Mouse (Mus musculus) embryonic fibroblast, embryonic 13.5 days (primary cell): ENCODE data around the gene Mfap5. TPM values are rescaled to one million over a fixed set of nuclear protein-coding genes. Genes with fewer than 3 reads are reported as not detected.
"Not testable (repeated sequence)": the region's sequence is repeated elsewhere in the genome, so short reads cannot be mapped to it uniquely, and the experiment has no call there.

Experiments used
- H3K27ac ChIP-seq: 2 replicates; pipeline ENCODE4 v1.5.1; 2012; ENCODE audit warnings: low read length, control low read depth, inconsistent platforms; ENCODE audit not compliant: insufficient read depth
- H3K4me1 ChIP-seq: 2 replicates; pipeline ENCODE4 v1.6.1; 2011; ENCODE audit warnings: low read length; ENCODE audit not compliant: control insufficient read depth, insufficient read depth
- H3K4me3 ChIP-seq: 2 replicates; pipeline ENCODE4 v1.5.1; 2011; ENCODE audit warnings: mild to moderate bottlenecking, control low read depth, low read length; ENCODE audit not compliant: insufficient read depth
- CTCF ChIP-seq: IDR thresholded peaks from 2 replicates; pipeline ENCODE4 v1.5.1; 2011; ENCODE audit warnings: mild to moderate bottlenecking, control low read depth, low read length, moderate library complexity, borderline replicate concordance; ENCODE audit not compliant: insufficient read depth
- POLR2A ChIP-seq: IDR thresholded peaks from 2 replicates; pipeline ENCODE4 v1.6.1; 2011; ENCODE audit warnings: low read depth, mild to moderate bottlenecking, control low read depth, low read length, moderate library complexity
- polyA plus RNA-seq: library from polyadenylated mRNA; stranded (reverse); fragments of >200 nt; gene quantifications from 2 replicates; pipeline ENCODE4 v1.2.4, GENCODE M21; 2011; ENCODE audit warnings: low read depth; ENCODE audit not compliant: missing spikeins, insufficient read length

Mfap5 gene
- polyA plus RNA-seq, 1 experiment, result 66.5 TPM

GRCm38 (mm10) chr6:122512914-122513878 is 7.6 kb downstream of the Mfap5 start:
- Histone ChIP-seq H3K4me1 (no peaks in the 10 kb centered on the region; the same call in 1 of the 2 replicates), H3K4me3 (no peak overlapping the region), H3K27ac (peak overlapping the region; percentile 54)
- TF ChIP-seq CTCF (no peak), POLR2A (peak; percentile 29; the same call in 1 of the 2 replicates)

- Histone ChIP-seq H3K4me1 (no peaks in the 10 kb centered on the region; the same call in 1 of the 2 replicates), H3K27ac (no peak overlapping the region), H3K4me3 (no peak overlapping the region)
- TF ChIP-seq CTCF, result no peak
- TF ChIP-seq POLR2A, result no peak
These were observed 8.7 kb downstream of the Mfap5 start for GRCm38 (mm10) chr6:122514312-122514711.

GRCm38 (mm10) chr6:122515762-122516161 is 10.1 kb downstream of the Mfap5 start:
- H3K4me3 ChIP-seq, H3K27ac ChIP-seq, H3K4me1 ChIP-seq: not testable (repeated sequence)

GRCm38 (mm10) chr6:122517668-122518067 is 12.0 kb downstream of the Mfap5 start:
- Histone ChIP-seq H3K27ac (no peak overlapping the region), H3K4me1 (no peaks in the 10 kb centered on the region; the same call in 1 of the 2 replicates), H3K4me3 (no peak overlapping the region)
- no peak for TF ChIP-seq CTCF
- TF ChIP-seq POLR2A, result no peak

- no peak for TF ChIP-seq CTCF
- TF ChIP-seq POLR2A, result no peak
- Histone ChIP-seq H3K4me1 (no peaks in the 10 kb centered on the region), H3K27ac (no peak overlapping the region), H3K4me3 (no peak overlapping the region)
These were observed 13.7 kb downstream of the Mfap5 start for GRCm38 (mm10) chr6:122519384-122519783.

GRCm38 (mm10) chr6:122522595-122522994 is 16.9 kb downstream of the Mfap5 start:
- H3K4me1 ChIP-seq, result no peaks in the 10 kb centered on the region
- TF ChIP-seq POLR2A, result no peak
- no peak for TF ChIP-seq CTCF

GRCm38 (mm10) chr6:122523289-122523688 is 17.6 kb downstream of the Mfap5 start:
- no peak overlapping the region for H3K4me3 ChIP-seq
- TF ChIP-seq POLR2A (no peak), CTCF (no peak)
- no peaks in the 10 kb centered on the region for H3K4me1 ChIP-seq
- H3K27ac ChIP-seq, result no peak overlapping the region

More at GRCm38 (mm10) chr6:122522595-122522994, 16.9 kb downstream of the Mfap5 start:
- no peak overlapping the region for H3K4me3 ChIP-seq
- H3K27ac ChIP-seq, result no peak overlapping the region

- no peak overlapping the region for H3K4me3 ChIP-seq
- H3K27ac ChIP-seq, result no peak overlapping the region
- no peak for TF ChIP-seq CTCF
- TF ChIP-seq POLR2A, result no peak
- peaks cover 4% of the 10 kb centered on the region; the same call in 1 of the 2 replicates for H3K4me1 ChIP-seq
These were observed 22.0 kb downstream of the Mfap5 start for GRCm38 (mm10) chr6:122527596-122527995.

- H3K4me1 ChIP-seq, result peaks cover 7% of the 10 kb centered on the region; the same call in 1 of the 2 replicates
- H3K4me3 ChIP-seq, result no peak overlapping the region
- no peak for TF ChIP-seq CTCF
- no peak for TF ChIP-seq POLR2A
- H3K27ac ChIP-seq, result no peak overlapping the region
These were observed 22.5 kb downstream of the Mfap5 start for GRCm38 (mm10) chr6:122528136-122528535.

GRCm38 (mm10) chr6:122531466-122532174 is 26.0 kb downstream of the Mfap5 start:
- Histone ChIP-seq H3K4me1 (peaks cover 7% of the 10 kb centered on the region; the same call in 1 of the 2 replicates), H3K4me3 (no peak overlapping the region), H3K27ac (peak overlapping the region; percentile 92)
- TF ChIP-seq POLR2A (no peak), CTCF (no peak)
